Comparison of ENCODE assay signal across 32 mouse cellular contexts in the genomic region with DNA sequence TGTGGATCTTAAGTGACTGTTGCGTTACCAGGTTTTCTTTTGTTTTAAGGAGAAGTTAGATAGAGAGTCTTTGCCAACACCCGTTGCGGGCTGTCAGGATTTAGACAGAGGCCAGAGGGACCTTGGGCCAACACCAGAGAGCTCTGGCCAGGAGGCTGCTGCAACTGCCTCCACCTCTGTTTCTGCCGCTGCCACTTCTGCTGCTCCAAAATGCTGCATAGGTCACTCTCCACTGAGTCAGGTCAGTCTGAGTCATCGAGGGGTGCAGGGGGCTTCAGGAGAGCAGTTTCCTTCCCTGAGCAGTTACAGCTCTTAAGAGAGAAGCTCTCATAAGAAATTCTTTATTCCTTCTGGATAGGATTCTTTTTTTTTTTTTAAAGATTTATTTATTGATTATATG. TPM values are rescaled to one million over a fixed set of nuclear protein-coding genes. Genes with fewer than 3 reads are reported as not detected.
"Had no signal": no experiment of that assay in that cellular context is flagged by ENCODE, and none has a peak within 500 bp of the region (broad histone marks: within the 10 kb centered on the region; RNA-seq: fewer than 3 reads in every experiment).

No protein-coding gene starts in this region.

- H3K9me3 ChIP-seq: heart, embryonic 10.5 days; heart, embryonic 13.5 days; heart, embryonic 15.5 days; hindbrain, embryonic 10.5 days; hindbrain, embryonic 12.5 days; intestine, embryonic 15.5 days; limb, embryonic 10.5 days; limb, embryonic 12.5 days; liver, embryonic 13.5 days had no signal

- H3K9ac ChIP-seq: heart, embryonic 13.5 days; heart, embryonic 15.5 days; hindbrain, embryonic 12.5 days; hindbrain, embryonic 14.5 days; intestine, embryonic 15.5 days; limb, embryonic 12.5 days; liver, embryonic 13.5 days; liver, embryonic 15.5 days had no signal

- H3K27ac ChIP-seq: gastrocnemius, adult 2 months; heart, embryonic 10.5 days; heart, embryonic 13.5 days; heart, embryonic 15.5 days; hindbrain, embryonic 10.5 days; hindbrain, embryonic 12.5 days; hindbrain, embryonic 14.5 days; intestine, embryonic 15.5 days; layer of hippocampus, adult 2 months; left cerebral cortex, adult 2 months; limb, embryonic 10.5 days; limb, embryonic 12.5 days; liver, embryonic 13.5 days; liver, embryonic 15.5 days had no signal

- DNase-seq: gastrocnemius, adult 2 months; gastrocnemius, postnatal 10 days; gastrocnemius, postnatal 25 days; heart, adult 18-20 months; heart, postnatal 14 days; heart, postnatal 4 days; kidney, adult 18-20 months; kidney, adult 8-10 months; kidney, postnatal 10 days; kidney, postnatal 25 days; kidney, postnatal 4 days; liver; liver, embryonic 13.5 days had no signal

- H3K4me2 ChIP-seq: heart, embryonic 13.5 days; heart, embryonic 15.5 days; hindbrain, embryonic 12.5 days; hindbrain, embryonic 14.5 days; intestine, embryonic 15.5 days; limb, embryonic 12.5 days; liver, embryonic 11.5 days; liver, embryonic 13.5 days; liver, embryonic 15.5 days had no signal

- H3K36me3 ChIP-seq: heart, embryonic 10.5 days; heart, embryonic 13.5 days; heart, embryonic 15.5 days; hindbrain, embryonic 10.5 days; hindbrain, embryonic 12.5 days; intestine, embryonic 15.5 days; limb, embryonic 10.5 days; limb, embryonic 12.5 days; liver, embryonic 13.5 days; liver, embryonic 15.5 days had no signal

- ATAC-seq: hindbrain, embryonic 16.5 days; inflammation-experienced regulatory T-cells, adult 6 months; intestine, embryonic 15.5 days; intestine, postnatal 0 days had no signal

- H3K27me3 ChIP-seq: intestine, embryonic 15.5 days had no signal

- H3K4me3 ChIP-seq: gastrocnemius, adult 2 months; heart, embryonic 10.5 days; heart, embryonic 13.5 days; heart, embryonic 15.5 days; hindbrain, embryonic 10.5 days; hindbrain, embryonic 12.5 days; intestine, embryonic 15.5 days; layer of hippocampus, adult 2 months; left cerebral cortex, adult 2 months; limb, embryonic 10.5 days; limb, embryonic 12.5 days; liver, embryonic 13.5 days; liver, embryonic 15.5 days had no signal

RNA-seq across cellular contexts. Expression of a gene that starts 5.2 kb away (rescaled TPM):
- total RNA-seq: gastrocnemius, postnatal 10 days; layer of hippocampus, postnatal 10 days; left cerebral cortex, adult 2 months; left cerebral cortex, postnatal 10 days; left cerebral cortex, postnatal 36 days had no signal
- polyA plus RNA-seq: hindbrain, embryonic 10.5 days; inflammation-experienced regulatory T-cells, adult 6 months; limb, embryonic 10.5 days had no signal
